Mouse (Mus musculus) B cell, adult 2 months (primary cell): ENCODE data around the gene H2-Eb1.

Experiments
- DNase-seq, 2 experiments: peaks; one replicate each; pipeline ENCODE4 v3.0.0; 2022

H2-Eb1 gene

GRCm38 (mm10) chr17:34317275-34317674, 11.6 kb downstream of the H2-Eb1 start:
- peak; percentile 48 to 51 for DNase-seq

DNA sequence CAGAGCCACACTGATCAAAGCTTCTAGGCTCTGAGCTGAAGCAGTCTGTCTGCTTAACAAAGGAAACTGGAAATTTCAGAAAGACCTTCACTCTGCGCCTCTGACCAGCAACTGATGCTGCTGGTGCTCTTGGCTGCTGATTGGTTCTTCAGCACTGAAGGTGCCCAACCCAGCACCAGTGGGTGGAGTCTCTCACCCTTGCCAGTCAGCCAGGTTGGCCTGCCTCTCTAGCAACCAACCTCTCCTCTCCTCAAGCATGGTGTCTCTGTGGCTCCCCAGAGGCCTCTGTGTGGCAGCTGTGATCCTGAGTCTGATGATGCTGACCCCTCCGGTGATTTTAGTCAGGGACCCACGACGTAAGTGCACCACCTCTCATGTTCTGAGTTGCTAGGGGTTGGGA, 19.8 kb downstream of the H2-Eb1 start, which contains the start of gene H2-Eb2:
TSS of gene H2-Eb2 (plus strand) at position 230 of the 400 bp plus-strand sequence.
- DNase-seq, result peak; percentile 82 to 86

DNA sequence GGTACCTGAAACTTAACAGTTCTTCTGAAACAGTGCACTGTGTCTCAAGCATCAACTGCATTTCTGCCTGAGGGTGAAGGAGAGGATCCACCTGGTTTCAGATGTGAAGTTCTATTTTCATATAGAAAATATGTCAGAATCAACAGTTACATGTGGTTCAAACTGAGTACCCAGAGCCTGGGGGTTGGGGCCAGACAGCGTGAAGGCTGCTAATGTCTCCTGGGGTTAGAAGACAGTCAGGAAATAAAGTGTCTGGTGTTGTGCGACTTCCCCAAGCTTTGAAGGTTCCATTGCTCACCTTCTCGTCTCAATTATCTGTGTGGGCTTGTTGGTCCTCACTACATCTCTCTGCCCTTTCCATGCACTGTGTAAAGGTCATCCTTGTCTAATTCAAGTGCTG, 20.7 kb downstream of the H2-Eb1 start:
- peak; percentile 50 to 54 for DNase-seq

- DNase-seq, result peak; percentile 69 to 74
These were observed 24.1 kb downstream of the H2-Eb1 start for GRCm38 (mm10) chr17:34329807-34330206.

GRCm38 (mm10) chr17:34331200-34331599, 25.5 kb downstream of the H2-Eb1 start:
- peak in 1 of 2 experiments; percentile 20 for DNase-seq

- DNase-seq, result peak; percentile 53 to 56
These were observed 35.1 kb downstream of the H2-Eb1 start for GRCm38 (mm10) chr17:34340619-34341402.

DNA sequence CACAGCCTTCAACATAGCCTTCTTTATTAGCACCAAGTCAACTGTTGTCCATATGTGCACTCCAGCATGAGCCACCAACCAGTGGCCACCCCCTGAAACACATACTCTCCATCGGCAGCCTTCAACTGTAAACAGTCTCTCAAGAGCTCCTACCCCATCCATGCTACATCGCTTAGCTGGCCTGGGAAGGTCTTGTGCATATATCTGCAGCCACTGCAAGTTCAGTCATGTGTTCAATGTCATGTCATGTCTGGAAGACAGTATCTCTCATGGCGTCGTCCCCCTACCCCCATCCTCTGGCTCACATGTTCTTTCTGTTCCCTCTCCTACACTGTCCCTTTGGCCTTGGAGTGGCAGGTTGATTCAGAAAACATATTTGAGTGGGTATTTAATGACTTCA, 39.2 kb downstream of the H2-Eb1 start:
- DNase-seq, result peak; percentile 56 to 59

GRCm38 (mm10) chr17:34345486-34345885, 39.8 kb downstream of the H2-Eb1 start:
- DNase-seq, result peak; percentile 57 to 65

- DNase-seq, result peak; percentile 60 to 65
These were observed 40.4 kb downstream of the H2-Eb1 start for GRCm38 (mm10) chr17:34346041-34346440.

- peak; percentile 89 to 94 for DNase-seq
These were observed 42.1 kb downstream of the H2-Eb1 start for GRCm38 (mm10) chr17:34347606-34348308.

DNA sequence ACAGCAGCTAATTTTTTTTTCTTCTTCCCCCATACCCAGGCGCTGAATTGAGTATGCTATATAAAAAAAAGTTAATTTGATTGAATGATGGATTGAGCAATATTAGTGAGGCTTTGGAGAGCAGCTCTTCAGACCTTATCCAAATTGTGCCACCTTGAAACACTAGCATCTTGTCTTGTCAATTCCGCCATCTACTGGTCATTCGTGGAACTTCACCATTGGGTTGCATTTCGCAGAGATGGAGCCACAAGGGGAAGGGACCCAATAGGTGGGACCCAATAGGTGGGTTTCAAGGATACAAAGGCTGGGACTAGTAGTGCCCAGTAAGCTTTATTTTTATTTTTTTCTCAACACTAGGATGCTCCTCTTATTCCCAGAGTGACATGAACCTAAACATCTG, 43.8 kb downstream of the H2-Eb1 start:
- DNase-seq, result peak; percentile 94 to 95

- DNase-seq, result no peak
These were observed 48.9 kb downstream of the H2-Eb1 start, which contains the start of gene Btnl2 for GRCm38 (mm10) chr17:34354539-34354938. TSS of gene Btnl2 (plus strand) at chr17:34354822.

DNA sequence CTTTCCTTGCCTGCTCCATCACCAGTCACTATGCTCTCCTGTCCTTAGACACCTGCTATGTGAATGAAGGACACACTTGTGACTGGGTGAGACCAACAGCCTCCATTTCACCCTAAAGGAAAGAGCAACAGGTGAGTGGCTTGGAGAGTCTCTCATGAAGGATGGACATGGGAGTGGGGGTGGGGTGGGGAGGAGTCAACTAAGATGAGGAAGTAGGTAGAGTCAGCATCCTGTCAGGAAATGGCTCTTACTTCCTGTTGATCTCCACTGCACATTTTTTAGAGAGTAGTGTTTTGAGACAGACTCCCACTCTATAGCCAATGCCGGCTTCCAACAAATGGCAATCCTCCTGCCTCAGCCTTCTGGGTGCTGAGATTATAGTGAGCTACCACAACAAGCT, 49.3 kb downstream of the H2-Eb1 start:
- DNase-seq, result peak; percentile 81 to 85

GRCm38 (mm10) chr17:34362954-34363546, 57.4 kb downstream of the H2-Eb1 start:
- peak; percentile 45 to 57 for DNase-seq

DNA sequence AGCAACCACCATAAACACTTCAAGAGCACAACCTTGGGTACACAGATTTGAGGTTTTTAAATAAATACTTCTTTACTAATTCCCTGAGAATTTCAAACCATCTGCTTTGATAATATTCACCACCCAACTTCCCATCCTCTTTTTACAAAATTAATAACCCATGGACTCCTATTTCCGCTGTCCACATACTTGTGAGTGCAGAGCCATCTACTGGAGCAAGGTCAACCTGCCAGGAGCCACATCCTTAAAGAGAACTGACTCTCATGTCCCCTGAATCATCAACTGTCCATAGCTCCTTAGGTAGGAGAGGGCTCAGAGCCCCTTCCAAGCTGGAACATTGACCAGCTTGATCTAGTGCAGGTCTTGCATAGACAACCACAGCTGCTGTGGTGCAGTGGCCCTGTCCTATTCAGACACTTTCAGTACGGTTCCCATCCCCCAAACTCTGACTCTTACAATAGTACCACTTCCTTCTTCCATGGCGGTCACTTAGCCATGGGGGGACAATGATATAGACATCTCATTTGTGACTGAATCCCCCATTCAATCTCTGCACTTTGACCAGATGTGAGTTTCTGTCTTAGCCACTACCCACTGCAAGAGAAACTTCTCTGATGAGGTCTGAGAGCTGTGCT, 58.1 kb downstream of the H2-Eb1 start:
- DNase-seq, result no peak

- DNase-seq, result no peak
These were observed 59.4 kb downstream of the H2-Eb1 start for GRCm38 (mm10) chr17:34365031-34365430.
